Mouse (Mus musculus): ENCODE data around the gene Ddr1. TPM values are rescaled to one million over a fixed set of nuclear protein-coding genes. Genes with fewer than 3 reads are reported as not detected.

Ddr1 gene
- polyA plus RNA-seq, 1 experiment from 2014 or later: 89.1 TPM

DNA sequence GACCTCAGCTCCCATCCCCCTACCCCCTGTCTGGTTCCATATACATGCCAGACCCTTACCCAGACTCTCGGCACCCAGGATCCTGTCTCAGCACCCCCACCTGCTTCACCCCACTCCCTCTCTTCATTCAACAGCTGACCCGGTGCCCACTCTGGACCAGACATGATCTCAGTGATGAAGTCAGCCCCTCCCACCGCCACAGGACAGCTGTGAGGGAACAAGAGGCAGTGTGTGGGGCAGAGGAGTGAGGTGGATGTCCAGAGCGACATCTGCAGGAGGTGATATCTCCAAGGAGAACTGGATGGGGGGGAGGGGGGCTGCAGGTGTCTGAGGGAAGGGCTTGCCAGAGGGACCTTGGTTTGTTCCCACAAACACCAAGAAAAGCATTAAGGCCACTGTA is 12.6 kb downstream of the Ddr1 start:
- H3K27me3 ChIP-seq (ENCODE audit: insufficient read depth, low read length): no peaks in the 10 kb centered on the region
- no peak overlapping the region for H3K4me2 ChIP-seq (ENCODE audit: low read length)
- no peak overlapping the region for H3K4me3 ChIP-seq (replicated peaks; ENCODE audit: low read depth, low read length)
- H3K9me3 ChIP-seq (replicated peaks; ENCODE audit: low read length): no peaks in the 10 kb centered on the region
- DNase-seq (ENCODE audit: low spot score) (no peak), ATAC-seq (replicated peaks; ENCODE audit: low FRiP score, low read depth) (no peak)
- H3K27ac ChIP-seq: no peak overlapping the region
- 83% methylated on average over 4 of the region's 4 CpGs for WGBS
- no peak overlapping the region for H3K9ac ChIP-seq (ENCODE audit: low read depth, low read length)
- H3K36me3 ChIP-seq (ENCODE audit: insufficient read depth, low read length): peaks cover 63% of the 10 kb centered on the region
- H3K4me1 ChIP-seq (replicated peaks; ENCODE audit: insufficient read depth, low read length): peaks cover under 1% of the 10 kb centered on the region; the same call in 1 of the 2 replicates
- no peak for TF ChIP-seq CTCF (IDR thresholded peaks at IDR 0.05; ENCODE audit: low read depth)

DNA sequence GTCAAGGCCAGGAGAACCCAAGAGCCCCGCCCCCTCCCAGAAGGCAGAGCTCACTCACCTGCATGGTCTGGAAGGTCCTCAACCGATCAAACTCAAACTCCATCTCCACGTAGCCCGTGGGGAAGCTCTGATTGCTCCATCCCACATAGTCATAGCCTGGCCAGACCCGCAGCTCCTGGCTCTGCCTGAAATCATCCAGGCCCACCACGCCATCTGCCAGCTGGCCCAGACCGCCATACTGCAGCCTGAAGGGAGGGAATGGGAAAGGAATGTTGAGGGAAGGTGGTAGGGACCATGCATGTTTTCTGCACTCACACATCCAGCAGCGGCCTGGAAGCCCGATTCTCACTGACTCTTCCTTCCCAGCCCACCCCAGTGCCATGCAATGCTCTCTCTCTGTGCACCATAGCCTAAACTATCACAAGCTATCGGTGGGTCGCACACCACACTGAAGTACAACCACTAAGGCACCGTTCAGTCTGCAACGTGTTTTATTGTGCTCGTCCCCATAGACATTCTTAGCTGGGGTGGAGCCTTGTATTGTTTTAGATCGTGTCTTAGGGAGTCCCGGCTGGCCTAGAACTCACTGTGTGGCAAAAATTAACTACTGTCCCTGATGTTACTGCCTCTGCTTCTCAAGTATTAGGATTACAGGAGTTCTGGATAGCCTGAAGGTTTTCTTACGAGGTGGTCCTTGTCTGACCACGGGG is 14.3 kb downstream of the Ddr1 start:
- TF ChIP-seq CTCF (IDR thresholded peaks at IDR 0.05; ENCODE audit: low read depth): no peak
- H3K4me1 ChIP-seq (replicated peaks; ENCODE audit: insufficient read depth, low read length): no peaks in the 10 kb centered on the region
- peaks cover 79% of the 10 kb centered on the region for H3K36me3 ChIP-seq (ENCODE audit: insufficient read depth, low read length)
- DNase-seq (ENCODE audit: low spot score) (no peak), ATAC-seq (replicated peaks; ENCODE audit: low FRiP score, low read depth) (no peak)
- WGBS: 91% methylated on average over 18 of the region's 18 CpGs
- no peak overlapping the region for H3K4me2 ChIP-seq (ENCODE audit: low read length)
- H3K9me3 ChIP-seq (replicated peaks; ENCODE audit: low read length): no peaks in the 10 kb centered on the region
- H3K4me3 ChIP-seq (replicated peaks; ENCODE audit: low read depth, low read length): no peak overlapping the region
- no peaks in the 10 kb centered on the region for H3K27me3 ChIP-seq (ENCODE audit: insufficient read depth, low read length)
- H3K9ac ChIP-seq (ENCODE audit: low read depth, low read length): no peak overlapping the region
- H3K27ac ChIP-seq: no peak overlapping the region

DNA sequence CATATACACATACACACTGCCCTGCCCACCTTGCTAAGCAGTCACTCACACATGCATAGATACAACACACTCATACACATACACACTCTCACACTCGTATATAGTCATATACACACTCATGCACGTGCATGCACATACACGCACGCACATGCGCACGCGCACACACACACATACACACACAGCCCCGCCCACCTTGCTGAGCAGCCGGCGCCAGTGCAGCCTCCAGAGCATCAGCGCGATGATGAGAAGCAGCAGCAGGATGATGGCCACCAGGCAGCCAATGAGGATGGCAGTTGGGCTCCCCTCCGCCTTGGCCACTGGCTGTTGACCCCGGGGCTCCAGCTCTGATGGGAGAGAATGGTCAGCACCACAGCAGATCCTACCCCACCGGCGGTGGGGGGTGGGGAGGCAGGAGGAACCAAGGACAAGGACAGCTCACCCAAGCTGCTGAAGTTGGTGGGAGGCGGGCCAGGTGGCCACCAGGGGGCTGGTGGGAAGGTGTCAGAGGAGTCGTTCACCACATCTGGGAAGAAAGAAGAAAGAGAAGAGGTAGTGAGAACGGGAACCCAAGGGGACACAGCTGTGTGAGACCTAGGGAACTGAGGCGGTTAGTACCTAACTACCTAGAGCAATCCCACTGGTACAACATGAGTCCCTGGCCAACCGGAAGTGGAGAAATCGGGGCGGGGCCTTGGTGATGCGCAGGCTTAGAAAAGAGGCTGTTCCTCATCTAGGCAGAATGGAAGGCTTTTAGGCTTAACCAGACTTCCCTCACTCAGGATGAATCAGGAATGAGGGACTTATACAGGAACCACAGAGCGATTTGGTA is 15.9 kb downstream of the Ddr1 start:
- H3K9ac ChIP-seq (ENCODE audit: low read depth, low read length): no peak overlapping the region
- no peak overlapping the region for H3K4me3 ChIP-seq (replicated peaks; ENCODE audit: low read depth, low read length)
- TF ChIP-seq CTCF (IDR thresholded peaks at IDR 0.05; ENCODE audit: low read depth): peak; percentile 40; the same call in 1 of the 2 replicates
- H3K4me2 ChIP-seq (ENCODE audit: low read length): no peak overlapping the region
- DNase-seq (ENCODE audit: low spot score) (no peak), ATAC-seq (replicated peaks; ENCODE audit: low FRiP score, low read depth) (no peak)
- 85% methylated on average over 25 of the region's 25 CpGs for WGBS
- no peaks in the 10 kb centered on the region for H3K4me1 ChIP-seq (replicated peaks; ENCODE audit: insufficient read depth, low read length)
- H3K27ac ChIP-seq: no peak overlapping the region
- peaks cover 92% of the 10 kb centered on the region for H3K36me3 ChIP-seq (ENCODE audit: insufficient read depth, low read length)
- no peaks in the 10 kb centered on the region for H3K27me3 ChIP-seq (ENCODE audit: insufficient read depth, low read length)
- no peaks in the 10 kb centered on the region for H3K9me3 ChIP-seq (replicated peaks; ENCODE audit: low read length)

DNA sequence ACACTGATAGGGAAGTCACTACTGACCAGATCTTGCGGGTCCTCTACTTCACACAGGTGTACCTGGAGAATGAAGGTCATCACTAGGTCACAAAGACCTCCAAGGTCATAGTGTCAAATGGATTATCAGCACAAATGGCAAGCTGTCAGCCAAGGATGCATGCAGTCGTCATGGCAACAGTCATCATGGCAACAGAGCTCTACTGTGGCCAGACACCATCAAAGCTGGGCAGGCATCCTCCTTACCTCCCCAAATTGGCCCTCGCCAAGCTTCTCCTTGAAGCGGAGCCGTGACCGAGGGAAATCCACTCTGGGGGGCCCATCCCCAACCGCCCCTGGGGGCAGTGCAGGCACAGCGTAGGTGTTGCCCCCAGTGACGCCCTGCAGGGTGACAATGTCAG is 19.4 kb downstream of the Ddr1 start:
- DNase-seq (ENCODE audit: low spot score) (no peak), ATAC-seq (replicated peaks; ENCODE audit: low FRiP score, low read depth) (no peak)
- no peak overlapping the region for H3K4me2 ChIP-seq (ENCODE audit: low read length)
- H3K9ac ChIP-seq (ENCODE audit: low read depth, low read length): no peak overlapping the region
- H3K4me1 ChIP-seq (replicated peaks; ENCODE audit: insufficient read depth, low read length): no peaks in the 10 kb centered on the region
- H3K4me3 ChIP-seq (replicated peaks; ENCODE audit: low read depth, low read length): no peak overlapping the region
- peaks cover 75% of the 10 kb centered on the region for H3K36me3 ChIP-seq (ENCODE audit: insufficient read depth, low read length)
- no peak overlapping the region for H3K27ac ChIP-seq
- 82% methylated on average over 9 of the region's 9 CpGs for WGBS
- TF ChIP-seq CTCF (IDR thresholded peaks at IDR 0.05; ENCODE audit: low read depth): no peak
- H3K9me3 ChIP-seq (replicated peaks; ENCODE audit: low read length): no peaks in the 10 kb centered on the region
- H3K27me3 ChIP-seq (ENCODE audit: insufficient read depth, low read length): no peaks in the 10 kb centered on the region

DNA sequence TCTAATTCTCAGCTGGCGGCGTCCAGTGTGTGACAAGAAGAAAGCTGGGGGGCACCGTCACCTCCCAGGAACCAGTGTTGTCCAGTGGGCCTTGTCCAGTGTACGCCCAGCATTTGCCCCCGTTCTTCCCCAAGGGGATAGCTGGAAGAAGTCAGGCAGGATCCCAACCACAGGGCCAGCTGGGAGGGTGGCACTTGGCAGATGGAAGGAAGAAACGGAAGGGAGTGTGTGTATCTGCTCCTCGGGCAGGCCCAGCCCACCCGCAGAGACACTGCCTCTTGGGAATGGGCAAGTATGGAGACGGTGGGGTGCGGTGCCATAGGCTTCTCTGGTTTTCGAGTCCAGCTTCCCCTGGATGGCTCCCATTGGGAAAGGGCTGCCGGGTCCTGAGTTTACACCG is 22.4 kb downstream of the Ddr1 start:
- H3K4me3 ChIP-seq (replicated peaks; ENCODE audit: low read depth, low read length): no peak overlapping the region
- H3K4me2 ChIP-seq (ENCODE audit: low read length): no peak overlapping the region
- no peak overlapping the region for H3K9ac ChIP-seq (ENCODE audit: low read depth, low read length)
- 85% methylated on average over 13 of the region's 13 CpGs for WGBS
- H3K9me3 ChIP-seq (replicated peaks; ENCODE audit: low read length): no peaks in the 10 kb centered on the region
- no peak overlapping the region for H3K27ac ChIP-seq
- no peaks in the 10 kb centered on the region for H3K4me1 ChIP-seq (replicated peaks; ENCODE audit: insufficient read depth, low read length)
- no peak for ATAC-seq (replicated peaks; ENCODE audit: low FRiP score, low read depth)
- H3K36me3 ChIP-seq (ENCODE audit: insufficient read depth, low read length): peaks cover 47% of the 10 kb centered on the region
- H3K27me3 ChIP-seq (ENCODE audit: insufficient read depth, low read length): no peaks in the 10 kb centered on the region
- DNase-seq (ENCODE audit: low spot score): no peak
- no peak for TF ChIP-seq CTCF (IDR thresholded peaks at IDR 0.05; ENCODE audit: low read depth)

DNA sequence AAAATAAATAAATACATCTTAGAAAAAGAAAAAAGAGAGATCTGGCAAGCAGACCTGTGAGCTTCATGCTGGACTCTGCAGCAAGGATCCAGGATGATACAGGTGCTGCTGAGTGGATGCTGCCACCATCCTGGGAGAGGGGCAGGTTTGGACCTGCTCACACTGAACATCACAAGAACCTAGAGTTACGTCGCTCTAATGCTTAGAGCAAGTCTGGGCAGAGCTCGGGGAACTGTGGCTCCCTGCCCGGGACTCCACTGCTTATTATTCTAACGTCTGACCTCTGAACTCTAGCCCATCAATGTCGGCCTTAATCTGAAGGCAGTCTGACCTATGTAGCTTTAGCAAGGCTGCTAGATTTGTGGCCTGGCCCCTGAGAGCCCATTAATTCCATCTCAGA is 23.8 kb downstream of the Ddr1 start:
- no peak overlapping the region for H3K4me2 ChIP-seq (ENCODE audit: low read length)

More for the DNA sequence above, 23.8 kb downstream of the Ddr1 start:
- H3K36me3 ChIP-seq (ENCODE audit: insufficient read depth, low read length): peaks cover 34% of the 10 kb centered on the region
- no peaks in the 10 kb centered on the region for H3K9me3 ChIP-seq (replicated peaks; ENCODE audit: low read length)
- WGBS: 19% methylated on average over 6 of the region's 6 CpGs
- DNase-seq (ENCODE audit: low spot score): no peak
- no peak overlapping the region for H3K9ac ChIP-seq (ENCODE audit: low read depth, low read length)
- no peak overlapping the region for H3K27ac ChIP-seq
- no peak for ATAC-seq (replicated peaks; ENCODE audit: low FRiP score, low read depth)
- no peak for TF ChIP-seq CTCF (IDR thresholded peaks at IDR 0.05; ENCODE audit: low read depth)
- no peak overlapping the region for H3K4me3 ChIP-seq (replicated peaks; ENCODE audit: low read depth, low read length)
- no peaks in the 10 kb centered on the region for H3K27me3 ChIP-seq (ENCODE audit: insufficient read depth, low read length)
- H3K4me1 ChIP-seq (replicated peaks; ENCODE audit: insufficient read depth, low read length): no peaks in the 10 kb centered on the region
